7 mouse cellular contexts compared by ENCODE assay signal in the genomic region with DNA sequence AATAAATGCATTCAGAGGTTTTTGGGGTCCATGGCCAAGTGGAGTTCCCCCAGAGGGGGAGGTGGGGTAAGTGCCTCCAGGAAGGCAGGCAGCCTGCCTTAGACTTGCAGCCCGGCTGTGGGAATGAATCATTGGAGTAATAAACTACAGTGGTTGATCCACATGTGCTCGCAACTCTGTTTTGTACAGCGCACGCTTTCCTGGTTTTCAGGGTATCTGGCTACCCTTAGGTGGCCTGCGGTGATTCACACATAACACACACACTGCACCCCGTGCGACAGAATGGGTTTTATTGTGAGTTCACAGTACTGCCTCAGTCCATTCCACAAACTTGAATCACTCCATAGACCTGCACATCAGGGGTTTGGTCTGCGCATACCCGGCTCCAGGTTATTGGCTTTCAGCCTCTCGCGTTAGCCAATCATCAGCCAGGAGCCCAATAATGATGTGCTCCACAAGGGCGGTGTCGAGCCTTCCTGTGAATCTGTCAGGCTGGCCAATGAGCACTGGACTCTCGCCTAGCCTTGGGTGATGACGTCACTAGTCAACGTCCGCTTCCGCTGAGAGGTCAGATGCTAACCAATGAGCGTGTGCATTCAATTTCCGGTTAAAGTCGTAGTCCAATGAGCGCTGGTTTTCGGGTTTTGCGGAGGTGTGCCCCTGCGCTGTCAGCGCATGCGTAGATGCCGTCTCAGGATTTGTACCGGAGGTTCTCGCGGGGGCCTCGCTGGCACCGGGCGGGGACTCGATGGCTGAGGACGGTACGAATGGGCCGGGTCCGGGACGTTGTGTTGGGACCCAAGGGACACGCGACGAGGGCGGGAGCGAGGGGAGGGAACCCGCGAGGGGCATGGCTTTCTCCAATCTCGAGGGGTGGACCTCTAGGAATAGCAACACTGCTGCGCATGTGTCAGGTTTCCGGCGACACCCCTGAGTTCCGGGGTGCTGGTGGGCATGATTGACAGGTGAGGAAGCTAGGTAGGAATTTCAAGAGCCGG. TPM values are rescaled to one million over a fixed set of nuclear protein-coding genes. Genes with fewer than 3 reads are reported as not detected.
DNase-seq lines count a peak whose midpoint lies in the region; ATAC-seq lines count a peak whose summit lies in the region.

Dapk3 (plus strand) TSS at position 670 of the 998 bp plus-strand sequence.

- H3K27ac ChIP-seq in intestine, embryonic 15.5 days, result peak within 1 kb of the TSS; percentile 91
- H3K27ac ChIP-seq in midbrain, embryonic 10.5 days (replicated peaks), result peak within 1 kb of the TSS; percentile 88

- H3K4me3 ChIP-seq in intestine, embryonic 15.5 days (replicated peaks), result peak within 1 kb of the TSS; percentile 72
- peak within 1 kb of the TSS; percentile 73 for H3K4me3 ChIP-seq in midbrain, embryonic 10.5 days

- no peaks in the 10 kb centered on the region for H3K27me3 ChIP-seq in intestine, embryonic 15.5 days (replicated peaks)
- H3K27me3 ChIP-seq in midbrain, embryonic 10.5 days (ENCODE audit: low read depth, poor library complexity, severe bottlenecking), result no peaks in the 10 kb centered on the region

- intact Hi-C loops in gastrocnemius, postnatal 36 days (cut with DNase I), result no loop called here
- intact Hi-C loops in left cerebral cortex, postnatal 25 days (cut with DNase I), result no loop called here

- ATAC-seq in intestine, embryonic 15.5 days, result peak; percentile 96

- H3K36me3 ChIP-seq in intestine, embryonic 15.5 days, result peaks cover 58% of the 10 kb centered on the region
- H3K36me3 ChIP-seq in midbrain, embryonic 10.5 days, result peaks cover 84% of the 10 kb centered on the region

- H3K9ac ChIP-seq in intestine, embryonic 15.5 days, result peak within 1 kb of the TSS; percentile 69

- no peaks in the 10 kb centered on the region for H3K9me3 ChIP-seq in intestine, embryonic 15.5 days
- no peaks in the 10 kb centered on the region for H3K9me3 ChIP-seq in midbrain, embryonic 10.5 days (replicated peaks)

- peaks cover 49% of the 10 kb centered on the region for H3K4me1 ChIP-seq in intestine, embryonic 15.5 days (replicated peaks)
- peaks cover 58% of the 10 kb centered on the region for H3K4me1 ChIP-seq in midbrain, embryonic 10.5 days

- peak within 1 kb of the TSS; percentile 57 for H3K4me2 ChIP-seq in intestine, embryonic 15.5 days (replicated peaks)

- 4% methylated on average over 53 of the region's 53 CpGs for WGBS in intestine, embryonic 15.5 days
- 4% methylated on average over 53 of the region's 53 CpGs for WGBS in midbrain, embryonic 10.5 days

- peak; percentile 97 for DNase-seq in adrenal gland, adult 2 months
- DNase-seq in embryo, embryonic 11.5 days (ENCODE audit: low read depth, low spot score), result peak; percentile 99
- peak; percentile 92 for DNase-seq in gastrocnemius, postnatal 36 days
- DNase-seq in left cerebral cortex, postnatal 25 days (ENCODE audit: low spot score in 2 of 2), result peak; percentile 98 to 100
- peak; percentile 99 for DNase-seq in midbrain, embryonic 10.5 days (ENCODE audit: low spot score)
- DNase-seq in right cerebral cortex, postnatal 4 days, result peak; percentile 93

RNA-seq across cellular contexts. Expression of gene Dapk3, which starts in this region (rescaled TPM):
- 10 to 100 TPM; 74.6 to 76.7 TPM for total RNA-seq in adrenal gland, adult 2 months (2021)
- polyA plus RNA-seq in adrenal gland, adult 2 months (2012; rRNA removed), result 100 and 127 TPM in 2 replicates
- total RNA-seq in gastrocnemius, postnatal 36 days (2021), result 10 to 100 TPM; 21.1 to 23.9 TPM
- 56.6 and 62.7 TPM in 2 replicates for polyA plus RNA-seq in intestine, embryonic 15.5 days (2015; fragmentation: Nextera tagmentation; extraction: Ambion mirVana)
- total RNA-seq in left cerebral cortex, postnatal 25 days (2021), result 10 to 100 TPM; 71.3 to 77.7 TPM
- 52.7 and 53.3 TPM in 2 replicates for polyA plus RNA-seq in midbrain, embryonic 10.5 days (2016; fragmentation: Nextera tagmentation; extraction: Ambion mirVana)

Comparison
In these comparisons a context has a peak if more than half of its experiments do, and no peak if none do; other contexts are left out.
1. Peak in every context shown above with its lines: DNase-seq, ATAC-seq, H3K4me3 ChIP-seq and H3K27ac ChIP-seq.